Mouse (Mus musculus): ENCODE data around the gene Cetn4. TPM values are rescaled to one million over a fixed set of nuclear protein-coding genes. Genes with fewer than 3 reads are reported as not detected.

The Cetn4 gene
- polyA plus RNA-seq, 1 experiment from 2014 or later, result 2.6 TPM

DNA sequence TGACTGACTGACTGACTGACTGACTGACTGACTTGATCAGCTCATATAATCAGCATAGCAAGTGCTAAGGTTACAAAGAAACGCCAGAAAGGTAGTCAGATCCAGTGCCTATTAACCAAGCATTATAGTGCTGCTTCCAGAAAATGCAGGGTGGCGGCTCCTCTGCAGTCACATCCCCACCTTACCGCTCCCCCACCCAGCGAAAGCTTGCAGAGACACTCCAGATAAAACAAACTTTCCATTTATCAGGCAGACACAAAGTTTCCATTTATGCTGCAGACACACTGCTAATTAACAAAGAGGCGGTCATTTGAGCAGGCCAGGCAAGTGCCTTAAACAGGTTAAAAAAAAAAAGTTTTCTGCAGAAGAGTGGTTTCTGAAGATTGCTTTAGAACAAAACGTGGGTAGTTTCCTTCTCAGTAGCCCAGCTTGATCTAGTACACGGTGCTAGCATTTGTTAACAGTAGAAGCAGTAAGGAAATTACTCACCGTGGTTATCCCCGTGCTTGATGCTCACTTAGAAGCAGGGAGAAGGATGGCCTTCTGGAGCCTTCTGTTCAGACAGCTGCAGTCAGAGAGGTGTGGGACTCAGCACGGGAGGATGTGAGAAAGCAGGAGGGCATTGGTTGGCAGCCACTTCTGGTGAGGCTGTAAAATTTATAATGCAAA, 53.0 kb downstream of the Cetn4 start:
- no peaks in the 10 kb centered on the region for H3K36me3 ChIP-seq
- H3K4me2 ChIP-seq (replicated peaks), result no peak overlapping the region
- ATAC-seq (ENCODE audit: low FRiP score, low read depth), result no peak
- no peaks in the 10 kb centered on the region for H3K27me3 ChIP-seq (replicated peaks)
- no peaks in the 10 kb centered on the region for H3K4me1 ChIP-seq
- no peak overlapping the region for H3K4me3 ChIP-seq
- WGBS, result 71% methylated on average over 10 of the region's 10 CpGs
- H3K27ac ChIP-seq, result no peak overlapping the region
- H3K9me3 ChIP-seq, result no peaks in the 10 kb centered on the region
- no peak overlapping the region for H3K9ac ChIP-seq

DNA sequence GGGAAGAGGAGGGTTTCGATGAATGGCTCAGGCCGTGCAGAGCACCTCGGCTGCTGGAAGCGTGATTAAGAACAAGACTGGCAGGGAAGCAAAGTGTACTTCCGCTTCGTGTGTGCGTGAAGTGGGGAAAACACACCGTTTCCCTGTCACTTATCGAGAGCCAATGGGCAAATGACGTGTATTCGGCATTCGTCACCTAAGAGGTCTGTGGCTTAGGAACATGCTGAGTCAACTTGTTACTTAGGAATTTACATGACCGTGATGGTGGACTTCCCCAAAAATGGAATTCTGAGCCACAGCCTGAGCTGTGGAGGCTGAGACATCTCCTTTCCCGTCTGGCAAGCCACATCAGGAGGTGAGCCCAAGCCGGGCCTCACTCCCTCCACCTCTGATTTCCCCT, 54.7 kb downstream of the Cetn4 start:
- Histone ChIP-seq H3K36me3 (no peaks in the 10 kb centered on the region), H3K27ac (no peak overlapping the region)

More for the DNA sequence above, 54.7 kb downstream of the Cetn4 start:
- WGBS, result 91% methylated on average over 15 of the region's 15 CpGs
- Histone ChIP-seq H3K9ac (no peak overlapping the region), H3K27me3 (replicated peaks) (no peaks in the 10 kb centered on the region), H3K4me2 (replicated peaks) (no peak overlapping the region), H3K4me3 (no peak overlapping the region), H3K4me1 (no peaks in the 10 kb centered on the region), H3K9me3 (no peaks in the 10 kb centered on the region)
- no peak for ATAC-seq (ENCODE audit: low FRiP score, low read depth)

Other genes starting within 250 kb of the Cetn4 start
- gene Adad1, start 249.2 kb downstream of the Cetn4 start, polyA plus RNA-seq (2016; fragmentation: Nextera tagmentation; extraction: Ambion mirVana), result 0.37 and 0.80 TPM in 2 replicates
- gene Il2, start 186.7 kb downstream of the Cetn4 start, polyA plus RNA-seq (2016; fragmentation: Nextera tagmentation; extraction: Ambion mirVana), result 0.30 and 0.61 TPM in 2 replicates
- gene Il21, start 80.1 kb downstream of the Cetn4 start, polyA plus RNA-seq (2016; fragmentation: Nextera tagmentation; extraction: Ambion mirVana), result not detected in 2 replicates
- 4.6 and 5.9 TPM in 2 replicates for gene Bbs12, start 154 bp downstream of the Cetn4 start, polyA plus RNA-seq (2016; fragmentation: Nextera tagmentation; extraction: Ambion mirVana)
- gene Fgf2, start 35.6 kb upstream of the Cetn4 start, polyA plus RNA-seq (2016; fragmentation: Nextera tagmentation; extraction: Ambion mirVana), result 0.39 and 0.46 TPM in 2 replicates
- gene Spata5, start 107.2 kb upstream of the Cetn4 start, polyA plus RNA-seq (2016; fragmentation: Nextera tagmentation; extraction: Ambion mirVana), result 39.8 and 40.7 TPM in 2 replicates
- gene Nudt6, start 107.5 kb upstream of the Cetn4 start, polyA plus RNA-seq (2016; fragmentation: Nextera tagmentation; extraction: Ambion mirVana), result 3.7 and 5.1 TPM in 2 replicates

Measured in neural tube, embryonic 12.5 days (tissue).